Mouse (Mus musculus) testis, adult 2 months (tissue): Measurements from ENCODE around the gene Serinc3.

ENCODE experiments used
- CTCF ChIP-seq: fragments of 200-500 bp; IDR thresholded peaks from 2 replicates; pipeline ENCODE4 v1.5.1; 2012; ENCODE audit warnings: low read depth, mild to moderate bottlenecking, inconsistent platforms, low read length, moderate library complexity; ENCODE audit not compliant: control insufficient read depth, insufficient read depth, insufficient replicate concordance
- POLR2A ChIP-seq: fragments of 200-500 bp; IDR thresholded peaks from 2 replicates; pipeline ENCODE4 v1.6.1; 2012; ENCODE audit warnings: low read depth, mild to moderate bottlenecking, inconsistent platforms, low read length, moderate library complexity; ENCODE audit not compliant: control insufficient read depth

DNA sequence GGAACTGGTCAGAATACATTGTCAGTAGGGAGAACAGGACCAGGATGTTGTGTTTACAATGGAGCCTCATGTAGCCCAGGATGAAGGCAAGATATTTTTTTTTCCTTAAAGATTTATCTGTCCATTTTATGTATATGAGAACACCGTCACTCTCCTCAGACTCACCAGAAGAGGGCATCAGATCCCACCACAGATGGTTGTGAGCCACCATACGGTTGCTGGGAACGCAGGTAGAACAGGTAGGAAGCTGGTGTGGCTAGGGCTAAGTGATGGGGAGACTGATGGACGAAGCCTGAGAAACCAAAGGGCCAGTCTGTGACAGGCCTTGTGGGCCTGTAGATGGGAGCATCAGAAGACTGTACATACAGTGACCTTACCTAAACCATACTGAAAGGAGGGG is 30.9 kb downstream of the Serinc3 start:
- no peak for TF ChIP-seq CTCF
- TF ChIP-seq POLR2A, result no peak
